Mouse (Mus musculus): ENCODE results near the gene Relt. TPM values are rescaled to one million over a fixed set of nuclear protein-coding genes. Genes with fewer than 3 reads are reported as not detected.

The Relt gene
- polyA plus RNA-seq, 1 experiment from 2014 or later: 2.7 TPM

DNA sequence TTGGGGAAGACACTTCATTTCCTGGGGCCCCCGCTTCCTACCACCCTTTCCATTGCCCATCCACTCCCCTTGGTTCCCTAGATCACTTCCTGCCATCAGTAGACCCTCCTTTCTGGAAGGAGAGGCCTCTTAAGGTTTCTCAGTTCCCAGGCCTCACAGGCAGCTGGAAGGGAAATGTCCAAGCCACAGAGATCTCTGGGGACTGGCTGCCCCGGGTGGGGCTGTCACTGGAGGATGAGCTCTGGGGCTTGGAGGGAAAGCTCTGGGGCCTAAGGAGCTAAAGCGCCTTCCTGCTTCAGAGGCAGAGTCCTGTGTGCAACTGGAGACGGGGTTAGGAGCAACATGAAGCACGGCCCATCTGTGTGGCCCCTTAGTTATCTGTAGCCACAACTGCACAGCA is 41.4 kb upstream of the Relt start:
- Histone ChIP-seq H3K4me1 (replicated peaks; ENCODE audit: control insufficient read depth, insufficient read depth, low read length) (peaks cover 2% of the 10 kb centered on the region; the same call in 1 of the 2 replicates), H3K27me3 (ENCODE audit: control insufficient read depth, insufficient read depth, low read length) (no peaks in the 10 kb centered on the region), H3K4me2 (ENCODE audit: low read depth, low read length, severe bottlenecking) (no peak overlapping the region), H3K27ac (ENCODE audit: low read depth, low read length) (no peak overlapping the region), H3K9me3 (ENCODE audit: control insufficient read depth, low read length) (no peaks in the 10 kb centered on the region), H3K36me3 (ENCODE audit: control insufficient read depth, insufficient read depth, low read length) (no peaks in the 10 kb centered on the region; the same call in 1 of the 2 replicates), H3K4me3 (ENCODE audit: low read depth, low read length) (no peak overlapping the region), H3K9ac (ENCODE audit: low read length) (no peak overlapping the region)
- 89% methylated on average over 5 of the region's 5 CpGs for WGBS
- DNase-seq (ENCODE audit: low spot score) (no peak), ATAC-seq (replicated peaks; ENCODE audit: low FRiP score) (no peak)

DNA sequence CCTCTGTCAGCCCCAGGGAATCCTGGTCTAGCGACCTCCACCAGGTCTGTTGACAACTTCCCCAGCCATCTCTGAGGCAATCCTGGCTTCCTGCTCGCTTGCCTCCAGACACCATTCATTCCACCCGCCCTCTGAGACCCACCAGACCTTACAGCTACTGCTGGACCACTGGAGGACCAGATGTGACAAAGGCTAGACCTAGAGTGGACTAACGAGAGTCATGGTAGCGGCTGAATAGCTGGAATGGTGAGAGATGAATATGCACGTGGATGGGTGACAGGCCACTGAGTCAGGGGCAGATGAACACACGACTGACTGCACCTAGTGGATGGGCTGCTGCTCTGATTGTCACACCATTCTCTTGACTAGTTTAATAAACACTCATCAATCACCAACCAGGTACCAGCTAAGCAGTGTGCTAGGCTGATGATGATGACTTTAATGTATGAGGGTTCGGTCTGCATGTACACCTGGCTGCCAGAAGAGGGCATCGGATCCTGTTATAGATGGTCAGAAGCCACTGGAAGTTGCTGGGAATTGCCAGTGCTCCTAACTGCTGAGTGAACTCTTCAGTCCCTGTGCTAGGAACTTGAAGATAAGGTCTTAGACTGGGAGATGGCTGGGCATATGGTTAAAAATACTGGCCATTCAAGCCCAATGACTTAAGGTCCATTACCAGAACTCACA is 39.3 kb upstream of the Relt start:
- no peak overlapping the region for H3K4me2 ChIP-seq (ENCODE audit: low read depth, low read length, severe bottlenecking)
- no peaks in the 10 kb centered on the region for H3K9me3 ChIP-seq (ENCODE audit: control insufficient read depth, low read length)
- H3K27me3 ChIP-seq (ENCODE audit: control insufficient read depth, insufficient read depth, low read length): no peaks in the 10 kb centered on the region
- H3K27ac ChIP-seq (ENCODE audit: low read depth, low read length): no peak overlapping the region
- no peak overlapping the region for H3K9ac ChIP-seq (ENCODE audit: low read length)
- H3K4me1 ChIP-seq (replicated peaks; ENCODE audit: control insufficient read depth, insufficient read depth, low read length): no peaks in the 10 kb centered on the region; the same call in 1 of the 2 replicates
- H3K4me3 ChIP-seq (ENCODE audit: low read depth, low read length): no peak overlapping the region
- DNase-seq (ENCODE audit: low spot score) (no peak), ATAC-seq (replicated peaks; ENCODE audit: low FRiP score) (no peak)
- 80% methylated on average over 9 of the region's 9 CpGs for WGBS
- no peaks in the 10 kb centered on the region; the same call in 1 of the 2 replicates for H3K36me3 ChIP-seq (ENCODE audit: control insufficient read depth, insufficient read depth, low read length)

DNA sequence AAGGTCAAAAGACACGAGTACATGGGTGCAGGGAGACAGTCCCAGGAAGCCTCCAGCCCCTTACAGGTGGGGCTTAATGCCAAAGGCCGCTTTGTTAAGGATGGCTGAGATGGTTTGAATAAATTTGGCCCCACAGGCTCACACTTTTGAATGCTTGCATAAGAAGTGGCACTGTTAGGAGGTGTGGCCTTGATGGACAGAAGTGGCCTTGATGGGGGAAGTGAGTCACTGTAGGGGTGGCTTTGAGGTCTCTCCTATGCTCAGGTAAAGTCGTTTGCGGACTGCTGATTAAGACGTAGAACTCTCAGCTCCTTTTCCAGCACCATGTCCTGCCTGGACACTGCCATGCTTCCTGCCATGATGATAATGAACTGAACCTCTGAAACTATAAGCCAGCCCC is 34.6 kb upstream of the Relt start:
- H3K4me3 ChIP-seq (ENCODE audit: low read depth, low read length): no peak overlapping the region
- WGBS: 78% methylated on average over 5 of the region's 5 CpGs
- DNase-seq (ENCODE audit: low spot score): no peak
- no peaks in the 10 kb centered on the region for H3K36me3 ChIP-seq (ENCODE audit: control insufficient read depth, insufficient read depth, low read length)
- H3K4me1 ChIP-seq (replicated peaks; ENCODE audit: control insufficient read depth, insufficient read depth, low read length): peaks cover 9% of the 10 kb centered on the region; the same call in 1 of the 2 replicates
- no peaks in the 10 kb centered on the region for H3K9me3 ChIP-seq (ENCODE audit: control insufficient read depth, low read length)
- no peaks in the 10 kb centered on the region for H3K27me3 ChIP-seq (ENCODE audit: control insufficient read depth, insufficient read depth, low read length)
- no peak overlapping the region for H3K4me2 ChIP-seq (ENCODE audit: low read depth, low read length, severe bottlenecking)
- no peak overlapping the region for H3K27ac ChIP-seq (ENCODE audit: low read depth, low read length)
- H3K9ac ChIP-seq (ENCODE audit: low read length): no peak overlapping the region
- ATAC-seq (replicated peaks; ENCODE audit: low FRiP score): no peak

DNA sequence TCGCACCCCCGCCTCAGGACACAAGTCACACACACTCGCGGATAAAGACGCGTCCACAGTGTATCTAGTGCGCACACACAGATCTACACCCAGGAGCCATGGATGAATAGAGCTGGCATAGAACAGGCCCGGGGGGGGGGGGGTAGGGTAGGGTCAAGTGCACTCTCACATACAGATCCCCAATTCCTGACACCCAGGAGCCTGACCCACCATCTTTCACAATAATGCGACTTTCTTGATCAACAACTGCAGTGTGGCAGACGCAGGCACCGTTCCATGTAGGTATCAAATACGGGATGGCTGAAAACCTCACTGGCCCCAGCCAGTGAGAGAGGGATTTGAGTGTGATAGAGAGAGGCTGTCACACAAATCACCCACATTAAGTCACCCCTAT is 31.6 kb upstream of the Relt start:
- H3K4me1 ChIP-seq (replicated peaks; ENCODE audit: control insufficient read depth, insufficient read depth, low read length): peaks cover 9% of the 10 kb centered on the region; the same call in 1 of the 2 replicates
- DNase-seq (ENCODE audit: low spot score) (peak; percentile 51), ATAC-seq (replicated peaks; ENCODE audit: low FRiP score) (peak; percentile 47)
- H3K4me3 ChIP-seq (ENCODE audit: low read depth, low read length): peak overlapping the region; percentile 44
- 6% methylated on average over 12 of the region's 12 CpGs for WGBS
- peak overlapping the region; percentile 75 for H3K9ac ChIP-seq (ENCODE audit: low read length)
- H3K4me2 ChIP-seq (ENCODE audit: low read depth, low read length, severe bottlenecking): peak overlapping the region; percentile 89
- no peaks in the 10 kb centered on the region for H3K36me3 ChIP-seq (ENCODE audit: control insufficient read depth, insufficient read depth, low read length)
- no peaks in the 10 kb centered on the region for H3K9me3 ChIP-seq (ENCODE audit: control insufficient read depth, low read length)
- H3K27ac ChIP-seq (ENCODE audit: low read depth, low read length): no peak overlapping the region
- no peaks in the 10 kb centered on the region for H3K27me3 ChIP-seq (ENCODE audit: control insufficient read depth, insufficient read depth, low read length)

DNA sequence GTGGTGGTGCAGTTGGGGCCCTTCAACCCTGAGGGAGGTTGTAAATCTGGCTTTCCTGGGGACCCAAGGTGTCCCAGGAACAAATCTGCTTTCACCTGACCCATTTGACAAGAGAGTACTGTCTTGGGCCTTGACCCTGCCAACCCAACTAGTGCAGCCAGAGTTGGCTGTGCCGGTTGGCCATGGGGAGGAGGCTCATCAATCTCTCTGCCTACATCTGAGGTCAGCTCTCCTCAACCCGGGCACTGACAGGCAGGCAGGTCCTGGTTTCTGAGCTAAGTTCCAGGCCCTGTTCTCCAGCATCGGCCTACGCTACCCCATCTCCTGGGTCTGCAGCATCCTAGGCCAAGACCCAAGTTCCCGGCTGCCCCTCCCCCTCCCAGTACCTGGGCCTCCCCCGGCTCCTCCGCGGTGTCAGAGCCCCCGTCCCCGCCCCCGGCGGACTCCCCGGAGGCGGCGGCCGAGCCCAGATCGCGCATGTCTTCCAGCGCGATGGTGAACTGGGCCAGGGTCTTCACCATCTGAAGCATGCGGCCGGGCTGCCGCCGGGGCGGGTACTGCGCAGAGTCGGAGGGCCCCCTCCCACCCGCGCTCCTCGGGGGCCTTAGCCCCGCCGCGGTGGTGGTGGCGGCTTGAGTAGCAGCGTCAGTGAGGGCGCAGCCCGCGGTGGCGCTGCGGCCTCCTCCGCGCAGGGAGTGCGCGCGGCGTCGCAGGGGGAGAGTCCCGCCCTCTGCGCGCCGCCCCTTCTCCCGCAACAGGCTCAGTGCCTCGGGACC is 31.0 kb upstream of the Relt start:
- 4% methylated on average over 52 of the region's 53 CpGs for WGBS
- peak; percentile 74 for DNase-seq (ENCODE audit: low spot score)

DNA sequence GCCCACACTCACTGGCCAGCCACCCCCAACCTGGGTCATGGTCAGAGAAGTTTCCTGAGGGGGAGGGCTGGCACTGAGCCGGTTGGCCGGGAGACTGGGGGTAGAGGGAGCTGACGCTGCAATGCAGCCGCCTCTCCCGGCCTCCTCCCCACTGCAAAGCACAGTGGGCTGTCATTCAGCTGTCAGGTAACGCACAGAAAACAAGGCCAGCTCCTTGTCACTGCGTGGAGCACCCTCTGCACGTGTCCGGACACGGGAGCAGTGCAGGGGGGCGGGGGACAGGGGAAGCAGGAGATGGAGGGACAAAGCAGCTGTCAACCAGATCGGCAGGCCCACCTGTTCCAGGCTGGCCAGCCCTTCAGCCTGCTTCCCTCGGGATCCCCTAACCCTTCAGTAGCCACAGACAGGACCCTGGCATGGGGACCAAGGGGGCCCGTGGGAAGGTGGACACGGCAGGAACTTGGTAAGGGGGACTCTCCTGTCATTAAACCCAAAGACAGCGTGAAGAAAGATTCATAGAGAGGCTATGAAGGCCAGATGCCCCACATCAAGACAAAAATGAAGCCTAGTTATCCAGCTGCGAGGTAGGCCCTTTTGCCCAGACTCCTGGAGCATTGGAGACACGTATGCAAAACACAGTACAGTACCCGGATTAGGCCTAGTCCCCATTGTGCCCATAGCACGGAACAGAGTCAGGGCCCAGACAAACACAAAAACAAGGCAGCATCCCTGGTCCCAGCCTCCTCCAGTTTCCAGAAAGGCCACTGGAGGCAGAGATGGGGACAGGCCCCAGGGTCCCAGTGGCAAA is 30.2 kb upstream of the Relt start:
- H3K27me3 ChIP-seq (ENCODE audit: control insufficient read depth, insufficient read depth, low read length): no peaks in the 10 kb centered on the region
- H3K9ac ChIP-seq (ENCODE audit: low read length): no peak overlapping the region
- ATAC-seq (replicated peaks; ENCODE audit: low FRiP score) (peak; percentile 16; the same call in 1 of the 2 replicates), DNase-seq (ENCODE audit: low spot score) (peak; percentile 50)
- H3K27ac ChIP-seq (ENCODE audit: low read depth, low read length): no peak overlapping the region
- H3K9me3 ChIP-seq (ENCODE audit: control insufficient read depth, low read length): no peaks in the 10 kb centered on the region
- peaks cover 9% of the 10 kb centered on the region; the same call in 1 of the 2 replicates for H3K4me1 ChIP-seq (replicated peaks; ENCODE audit: control insufficient read depth, insufficient read depth, low read length)
- peak overlapping the region; percentile 89; the same call in 1 of the 2 replicates for H3K4me2 ChIP-seq (ENCODE audit: low read depth, low read length, severe bottlenecking)
- no peak overlapping the region for H3K4me3 ChIP-seq (ENCODE audit: low read depth, low read length)
- 51% methylated on average over 20 of the region's 20 CpGs for WGBS
- H3K36me3 ChIP-seq (ENCODE audit: control insufficient read depth, insufficient read depth, low read length): no peaks in the 10 kb centered on the region

More for the DNA sequence above, 31.0 kb upstream of the Relt start:
- H3K9me3 ChIP-seq (ENCODE audit: control insufficient read depth, low read length): no peaks in the 10 kb centered on the region
- peak; percentile 60 for ATAC-seq (replicated peaks; ENCODE audit: low FRiP score)
- H3K9ac ChIP-seq (ENCODE audit: low read length): peak overlapping the region; percentile 75
- H3K4me3 ChIP-seq (ENCODE audit: low read depth, low read length): peak overlapping the region; percentile 44
- H3K27ac ChIP-seq (ENCODE audit: low read depth, low read length): no peak overlapping the region
- H3K36me3 ChIP-seq (ENCODE audit: control insufficient read depth, insufficient read depth, low read length): no peaks in the 10 kb centered on the region
- H3K27me3 ChIP-seq (ENCODE audit: control insufficient read depth, insufficient read depth, low read length): no peaks in the 10 kb centered on the region
- peaks cover 9% of the 10 kb centered on the region; the same call in 1 of the 2 replicates for H3K4me1 ChIP-seq (replicated peaks; ENCODE audit: control insufficient read depth, insufficient read depth, low read length)
- peak overlapping the region; percentile 89 for H3K4me2 ChIP-seq (ENCODE audit: low read depth, low read length, severe bottlenecking)

DNA sequence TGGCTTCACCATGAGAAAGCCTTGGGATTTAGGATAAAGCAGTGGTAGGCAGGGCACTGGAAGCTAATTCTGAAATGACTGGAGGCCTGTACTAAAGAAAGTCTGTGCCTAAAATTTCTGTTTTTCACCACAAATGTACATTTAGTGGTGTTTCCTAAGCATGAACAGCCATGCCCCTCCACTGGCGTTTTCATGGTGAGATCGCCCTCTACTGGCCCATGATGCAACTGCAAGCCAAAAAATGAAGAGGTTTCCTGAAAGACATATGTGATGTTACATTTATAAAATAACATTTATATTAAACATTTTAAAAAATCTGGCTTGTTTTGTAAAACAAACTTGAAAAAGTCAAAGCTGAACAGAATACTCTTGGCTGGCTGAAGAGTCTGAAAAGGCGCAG is 23.3 kb upstream of the Relt start:
- no peaks in the 10 kb centered on the region for H3K27me3 ChIP-seq (ENCODE audit: control insufficient read depth, insufficient read depth, low read length)
- H3K4me2 ChIP-seq (ENCODE audit: low read depth, low read length, severe bottlenecking): no peak overlapping the region
- ATAC-seq (replicated peaks; ENCODE audit: low FRiP score) (no peak), DNase-seq (ENCODE audit: low spot score) (peak; percentile 76)
- H3K36me3 ChIP-seq (ENCODE audit: control insufficient read depth, insufficient read depth, low read length): no peaks in the 10 kb centered on the region; the same call in 1 of the 2 replicates
- H3K27ac ChIP-seq (ENCODE audit: low read depth, low read length): no peak overlapping the region
- no peaks in the 10 kb centered on the region for H3K4me1 ChIP-seq (replicated peaks; ENCODE audit: control insufficient read depth, insufficient read depth, low read length)
- no peak overlapping the region for H3K9ac ChIP-seq (ENCODE audit: low read length)
- no peak overlapping the region for H3K4me3 ChIP-seq (ENCODE audit: low read depth, low read length)
- no peaks in the 10 kb centered on the region for H3K9me3 ChIP-seq (ENCODE audit: control insufficient read depth, low read length)
- WGBS: 32% methylated on average over 3 of the region's 3 CpGs

DNA sequence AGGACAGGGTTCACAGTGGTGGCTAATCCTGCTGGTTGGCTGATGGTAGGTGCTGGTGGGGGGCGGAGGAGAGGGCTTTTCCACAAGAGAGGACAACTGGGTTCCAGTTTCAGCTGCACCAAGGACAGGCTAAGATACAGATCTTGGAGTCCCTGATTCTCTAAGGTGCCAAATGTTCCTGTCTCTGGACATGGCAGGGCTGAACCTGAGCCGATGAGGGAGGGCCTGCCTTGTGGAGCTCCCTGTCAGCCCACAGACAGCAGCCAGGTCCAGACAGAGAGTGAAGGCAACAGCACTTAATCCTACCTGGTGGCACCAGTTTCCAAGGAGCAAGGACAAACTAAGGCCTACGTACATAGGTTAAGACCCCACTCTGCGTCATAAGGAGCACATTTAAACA is 21.2 kb upstream of the Relt start:
- Histone ChIP-seq H3K4me3 (ENCODE audit: low read depth, low read length) (no peak overlapping the region), H3K36me3 (ENCODE audit: control insufficient read depth, insufficient read depth, low read length) (no peaks in the 10 kb centered on the region; the same call in 1 of the 2 replicates), H3K4me1 (replicated peaks; ENCODE audit: control insufficient read depth, insufficient read depth, low read length) (0 out of 2 replicates have a peak, but pooled peaks cover 1% of the 10 kb centered on the region), H3K9me3 (ENCODE audit: control insufficient read depth, low read length) (no peaks in the 10 kb centered on the region), H3K27me3 (ENCODE audit: control insufficient read depth, insufficient read depth, low read length) (no peaks in the 10 kb centered on the region), H3K4me2 (ENCODE audit: low read depth, low read length, severe bottlenecking) (no peak overlapping the region), H3K27ac (ENCODE audit: low read depth, low read length) (no peak overlapping the region), H3K9ac (ENCODE audit: low read length) (no peak overlapping the region)
- DNase-seq (ENCODE audit: low spot score) (no peak), ATAC-seq (replicated peaks; ENCODE audit: low FRiP score) (no peak)
- WGBS: 85% methylated on average over 4 of the region's 4 CpGs
